Mouse (Mus musculus): Measurements from ENCODE around the gene Gm42791. TPM values are rescaled to one million over a fixed set of nuclear protein-coding genes. Genes with fewer than 3 reads are reported as not detected.

Gene Gm42791
- polyA plus RNA-seq, 1 experiment from 2014 or later: not detected

- in situ Hi-C loops (cut with MboI; ENCODE audit: low pct_unique_long_range_greater_than_20kb): loop anchor here (5.0 kb wide), 1 partner anchor 42 kb away; no protein-coding TSS in a partner anchor
- ChIA-PET POLR2A (no interaction called here), CTCF (no interaction called here)
- TF ChIP-seq CTCF (IDR thresholded peaks at IDR 0.05): no peak
- DNase-seq (ENCODE audit: low read depth, low spot score): no peak
- ATAC-seq: no peak
- H3K27me3 ChIP-seq: no peaks in the 10 kb centered on the region
Observed at GRCm38 (mm10) chr5:148999802-149000201, 4.9 kb upstream of the Gm42791 start.

GRCm38 (mm10) chr5:148998512-148998911 is 3.6 kb upstream of the Gm42791 start:
- CTCF ChIA-PET: interaction anchor here (1.2 kb wide), 1 partner anchor 8 kb away, joined by 6 read pairs; no protein-coding TSS in a partner anchor
- ATAC-seq: no peak

GRCm38 (mm10) chr5:148996709-148997037 is 1.7 kb upstream of the Gm42791 start:
- no peak for DNase-seq (ENCODE audit: low read depth, low spot score)
- H3K27me3 ChIP-seq: no peaks in the 10 kb centered on the region
- no peak for ATAC-seq
- TF ChIP-seq CTCF (IDR thresholded peaks at IDR 0.05): no peak
- ChIA-PET POLR2A (interaction anchor here (0.6 to 2.9 kb wide), 5 partner anchors 9 to 396 kb away, joined by 3 to 10 read pairs (median 6); partner anchors contain the start of gene Katnal1), CTCF (interaction anchor here (1.0 to 1.6 kb wide), 4 partner anchors 45 to 614 kb away, joined by 3 to 7 read pairs (median 3); no protein-coding TSS in a partner anchor)
- in situ Hi-C loops (cut with MboI; ENCODE audit: low pct_unique_long_range_greater_than_20kb): no loop called here

More at GRCm38 (mm10) chr5:148998512-148998911, 3.6 kb upstream of the Gm42791 start:
- POLR2A ChIA-PET: interaction anchor here (0.6 kb wide), 1 partner anchor 185 kb away, joined by 3 read pairs; no protein-coding TSS in a partner anchor
- no peak for DNase-seq (ENCODE audit: low read depth, low spot score)
- in situ Hi-C loops (cut with MboI; ENCODE audit: low pct_unique_long_range_greater_than_20kb): no loop called here
- TF ChIP-seq CTCF (IDR thresholded peaks at IDR 0.05): no peak
- no peaks in the 10 kb centered on the region for H3K27me3 ChIP-seq

- no peaks in the 10 kb centered on the region for H3K27me3 ChIP-seq
- no peak for TF ChIP-seq CTCF (IDR thresholded peaks at IDR 0.05)
- in situ Hi-C loops (cut with MboI; ENCODE audit: low pct_unique_long_range_greater_than_20kb): no loop called here
- CTCF ChIA-PET: interaction anchor here (1.0 to 1.6 kb wide), 5 partner anchors 42 to 615 kb away, joined by 3 to 7 read pairs (median 3); no protein-coding TSS in a partner anchor
- no peak for DNase-seq (ENCODE audit: low read depth, low spot score)
- peak; percentile 28 for ATAC-seq
- POLR2A ChIA-PET: interaction anchor here (0.6 to 2.9 kb wide), 6 partner anchors 10 to 594 kb away, joined by 3 to 10 read pairs (median 4); partner anchors contain the start of gene Katnal1
Observed at GRCm38 (mm10) chr5:148995962-148996708, 1.2 kb upstream of the Gm42791 start.

- ATAC-seq: no peak
- H3K27me3 ChIP-seq: no peaks in the 10 kb centered on the region
- no peak for DNase-seq (ENCODE audit: low read depth, low spot score)
- CTCF ChIA-PET: interaction anchor here (1.2 kb wide), 1 partner anchor 11 kb away, joined by 3 read pairs; no protein-coding TSS in a partner anchor
- in situ Hi-C loops (cut with MboI; ENCODE audit: low pct_unique_long_range_greater_than_20kb): no loop called here
- no peak for TF ChIP-seq CTCF (IDR thresholded peaks at IDR 0.05)
- POLR2A ChIA-PET: interaction anchor here (0.6 to 2.6 kb wide), 5 partner anchors 10 to 191 kb away, joined by 3 to 10 read pairs (median 3); no protein-coding TSS in a partner anchor
Observed at GRCm38 (mm10) chr5:148994311-148994705, 639 bp downstream of the Gm42791 start.

- ChIA-PET CTCF (interaction anchor here (0.9 to 1.6 kb wide), 2 partner anchors 57 to 65 kb away, joined by 3 read pairs; no protein-coding TSS in a partner anchor), POLR2A (interaction anchor here (0.6 to 1.1 kb wide), 2 partner anchors 28 to 332 kb away, joined by 4 to 5 read pairs; no protein-coding TSS in a partner anchor)
- no peaks in the 10 kb centered on the region for H3K27me3 ChIP-seq
- ATAC-seq: no peak
- no peak for DNase-seq (ENCODE audit: low read depth, low spot score)
- no peak for TF ChIP-seq CTCF (IDR thresholded peaks at IDR 0.05)
- in situ Hi-C loops (cut with MboI; ENCODE audit: low pct_unique_long_range_greater_than_20kb): no loop called here
Observed at GRCm38 (mm10) chr5:148992598-148992997, 2.3 kb downstream of the Gm42791 start.

- ChIA-PET POLR2A (interaction anchor here (0.5 to 1.3 kb wide), 2 partner anchors 11 to 23 kb away, joined by 3 to 4 read pairs; no protein-coding TSS in a partner anchor), CTCF (interaction anchor here (0.9 to 2.0 kb wide), 3 partner anchors 11 to 13 kb away, joined by 3 to 6 read pairs (median 4); no protein-coding TSS in a partner anchor)
- no peaks in the 10 kb centered on the region for H3K27me3 ChIP-seq
- in situ Hi-C loops (cut with MboI; ENCODE audit: low pct_unique_long_range_greater_than_20kb): no loop called here
- ATAC-seq: no peak
- TF ChIP-seq CTCF (IDR thresholded peaks at IDR 0.05): no peak
- DNase-seq (ENCODE audit: low read depth, low spot score): no peak
Observed at GRCm38 (mm10) chr5:148990891-148991311, 4.0 kb downstream of the Gm42791 start.

GRCm38 (mm10) chr5:148989480-148989879 is 5.5 kb downstream of the Gm42791 start:
- ChIA-PET POLR2A (interaction anchor here (0.7 to 1.8 kb wide), 2 partner anchors 12 to 17 kb away, joined by 3 to 5 read pairs; no protein-coding TSS in a partner anchor), CTCF (interaction anchor here (1.2 kb wide), 1 partner anchor 14 kb away, joined by 3 read pairs; no protein-coding TSS in a partner anchor)
- no peak for TF ChIP-seq CTCF (IDR thresholded peaks at IDR 0.05)
- ATAC-seq: no peak
- DNase-seq (ENCODE audit: low read depth, low spot score): no peak
- H3K27me3 ChIP-seq: no peaks in the 10 kb centered on the region
- in situ Hi-C loops (cut with MboI; ENCODE audit: low pct_unique_long_range_greater_than_20kb): no loop called here

GRCm38 (mm10) chr5:148984961-148985360 is 10.0 kb downstream of the Gm42791 start:
- ChIA-PET POLR2A (interaction anchor here (0.7 to 1.1 kb wide), 2 partner anchors 10 to 18 kb away, joined by 3 read pairs; partner anchors contain the start of gene Gm42791), CTCF (no interaction called here)
- no peak for DNase-seq (ENCODE audit: low read depth, low spot score)
- no peak for ATAC-seq
- H3K27me3 ChIP-seq: no peaks in the 10 kb centered on the region
- TF ChIP-seq CTCF (IDR thresholded peaks at IDR 0.05): no peak
- in situ Hi-C loops (cut with MboI; ENCODE audit: low pct_unique_long_range_greater_than_20kb): no loop called here

GRCm38 (mm10) chr5:148983696-148984095 is 11.3 kb downstream of the Gm42791 start:
- in situ Hi-C loops (cut with MboI; ENCODE audit: low pct_unique_long_range_greater_than_20kb): no loop called here
- POLR2A ChIA-PET: no interaction called here

More at GRCm38 (mm10) chr5:148983696-148984095, 11.3 kb downstream of the Gm42791 start:
- ATAC-seq (no peak), DNase-seq (ENCODE audit: low read depth, low spot score) (no peak)
- TF ChIP-seq CTCF (IDR thresholded peaks at IDR 0.05): peak; percentile 29
- CTCF ChIA-PET: interaction anchor here (1.0 kb wide), 1 partner anchor 36 kb away, joined by 3 read pairs; no protein-coding TSS in a partner anchor
- no peaks in the 10 kb centered on the region for H3K27me3 ChIP-seq

All from Patski (cell line).